In genomic region chr17:71263136-71263535, GRCm38 (mm10) we compare ENCODE assay signal across 15 mouse cellular contexts. TPM values are rescaled to one million over a fixed set of nuclear protein-coding genes. Genes with fewer than 3 reads are reported as not detected.
DNase-seq lines count a peak whose midpoint lies in the region; TF ChIP-seq lines count a peak whose summit lies in the region.
"Had no signal": no experiment of that assay in that cellular context is flagged by ENCODE, and none has a peak within 500 bp of the region (broad histone marks: within the 10 kb centered on the region; RNA-seq: fewer than 3 reads in every experiment).

No protein-coding gene starts in this region.

- no peak overlapping the region for H3K4me3 ChIP-seq in thymus, adult 2 months (ENCODE audit: control insufficient read depth, insufficient read depth, low read length)
- H3K4me3 ChIP-seq in limb, embryonic 10.5 days: no peak overlapping the region
- H3K4me3 ChIP-seq in megakaryocyte, embryonic 14.5 days (replicated peaks): peak overlapping the region; percentile 73
- H3K4me3 ChIP-seq: heart, embryonic 13.5 days; hindbrain, embryonic 10.5 days; limb, embryonic 15.5 days had no signal

- no peaks in the 10 kb centered on the region for H3K9me3 ChIP-seq in limb, embryonic 10.5 days (replicated peaks)
- H3K9me3 ChIP-seq in megakaryocyte, embryonic 14.5 days: no peaks in the 10 kb centered on the region
- H3K9me3 ChIP-seq: heart, embryonic 13.5 days; hindbrain, embryonic 10.5 days; limb, embryonic 15.5 days had no signal

- no peaks in the 10 kb centered on the region for H3K4me1 ChIP-seq in thymus, adult 2 months (replicated peaks; ENCODE audit: control insufficient read depth, insufficient read depth, low read length)
- H3K4me1 ChIP-seq in limb, embryonic 10.5 days: 0 out of 2 replicates have a peak, but pooled peaks cover 9% of the 10 kb centered on the region
- H3K4me1 ChIP-seq in megakaryocyte, embryonic 14.5 days: peaks cover 98% of the 10 kb centered on the region

- H3K27ac ChIP-seq in thymus, adult 2 months (ENCODE audit: control insufficient read depth, insufficient read depth, low read length): no peak overlapping the region
- 0 out of 2 replicates have a peak overlapping the region, but pooled peaks have one; percentile 15 for H3K27ac ChIP-seq in limb, embryonic 10.5 days
- H3K27ac ChIP-seq: heart, embryonic 13.5 days; hindbrain, embryonic 10.5 days; limb, embryonic 15.5 days had no signal

- 9% methylated on average over 6 of the region's 6 CpGs for WGBS in thymus, adult 2 months
- 86% methylated on average over 6 of the region's 6 CpGs for WGBS in limb, embryonic 10.5 days

- DNase-seq in thymus, adult 2 months: peak; percentile 7
- no peak for DNase-seq in thymus, adult 18-20 months
- DNase-seq in limb, embryonic 10.5 days (ENCODE audit: low spot score): no peak
- DNase-seq in thymus, postnatal 4 days: peak; percentile 27
- DNase-seq in adrenal gland, adult 2 months: no peak
- DNase-seq in layer of hippocampus, adult 11-12 months (ENCODE audit: low spot score): no peak
- no peak for DNase-seq in heart, postnatal 10 days
- DNase-seq: adrenal gland, postnatal 10 days; cerebellum, postnatal 25 days; gastrocnemius, postnatal 25 days; kidney, adult 9 months had no signal

- H3K36me3 ChIP-seq in thymus, adult 2 months (ENCODE audit: control insufficient read depth, insufficient read depth, low read length): no peaks in the 10 kb centered on the region
- peaks cover 14% of the 10 kb centered on the region for H3K36me3 ChIP-seq in limb, embryonic 10.5 days
- peaks cover 22% of the 10 kb centered on the region for H3K36me3 ChIP-seq in megakaryocyte, embryonic 14.5 days (replicated peaks; ENCODE audit: low read length)
- H3K36me3 ChIP-seq: heart, embryonic 13.5 days; hindbrain, embryonic 10.5 days; limb, embryonic 15.5 days had no signal

- no peak for TF ChIP-seq POLR2A in thymus, adult 2 months (IDR thresholded peaks at IDR 0.05; ENCODE audit: control insufficient read depth, extremely low read depth, insufficient read depth, low read length, poor library complexity)

- TF ChIP-seq CTCF in thymus, adult 2 months (IDR thresholded peaks at IDR 0.05; ENCODE audit: borderline replicate concordance, control insufficient read depth, extremely low read depth, insufficient read depth, low read length, poor library complexity): no peak

- no peaks in the 10 kb centered on the region for H3K27me3 ChIP-seq in thymus, adult 2 months (ENCODE audit: control insufficient read depth, insufficient read depth, low read length)
- H3K27me3 ChIP-seq in limb, embryonic 10.5 days (ENCODE audit: low read depth, poor library complexity, severe bottlenecking): no peaks in the 10 kb centered on the region
- no peaks in the 10 kb centered on the region for H3K27me3 ChIP-seq in megakaryocyte, embryonic 14.5 days (replicated peaks)
- H3K27me3 ChIP-seq: heart, embryonic 13.5 days; limb, embryonic 15.5 days had no signal

- intact Hi-C loops in heart, postnatal 10 days (cut with DNase I): no loop called here

RNA-seq across cellular contexts. Expression of gene Emilin2, which starts 48.6 kb away (rescaled TPM):
- 5.9 and 8.7 TPM in 2 replicates for polyA plus RNA-seq in thymus, adult 2 months (2012; rRNA removed)
- polyA plus RNA-seq in limb, embryonic 10.5 days (2016; fragmentation: Nextera tagmentation; extraction: Ambion mirVana): 30.0 and 36.1 TPM in 2 replicates
- polyA plus RNA-seq in megakaryocyte, embryonic 14.5 days (2012; ENCODE audit: insufficient read depth, low replicate concordance): 133 and 271 TPM in 2 replicates
- 1 to 10 TPM; 6.6 to 10.0 TPM for total RNA-seq in adrenal gland, adult 2 months (2021)
- polyA plus RNA-seq in adrenal gland, adult 2 months (2012; rRNA removed): 7.3 and 8.2 TPM in 2 replicates
- total RNA-seq in heart, postnatal 10 days (2021): 100 to 1,000 TPM; 185 to 196 TPM

Comparison
In these comparisons a context has a peak if more than half of its experiments do, and no peak if none do; other contexts are left out.
1. DNase-seq: peak in thymus, adult 2 months (single experiment) and thymus, postnatal 4 days (single experiment); none in thymus, adult 18-20 months (0 of 2), limb, embryonic 10.5 days (single experiment), adrenal gland, adult 2 months (single experiment), layer of hippocampus, adult 11-12 months (single experiment) and heart, postnatal 10 days (0 of 2).